Mouse (Mus musculus): ENCODE results near the gene Vmn2r36.
"Not testable (repeated sequence)": the region's sequence is repeated elsewhere in the genome, so short reads cannot be mapped to it uniquely, and the experiment has no call there.

Vmn2r36 gene

GRCm38 (mm10) chr7:7902395-7902794 lies at the start of gene Vmn2r36:
TSS of gene Vmn2r36 (minus strand) at chr7:7902495.
- not testable (repeated sequence) for DNase-seq
